Mouse (Mus musculus) erythroid progenitor cell, adult 5-6 weeks (primary cell): Measurements from ENCODE around the gene Mak. TPM values are rescaled to one million over a fixed set of nuclear protein-coding genes. Genes with fewer than 3 reads are reported as not detected.

Experiments
- ATAC-seq: replicated peaks from 2 replicates; pipeline ENCODE4 v1.8.0; 2016; ENCODE audit warnings: moderate number of reproducible peaks, mild to moderate bottlenecking, moderate TSS enrichment, inconsistent platforms; ENCODE audit not compliant: poor library complexity, low FRiP score, severe bottlenecking
- total RNA-seq, 2 experiments: library from RNA; stranded (forward) in 1 of 2; stranded (reverse) in 1 of 2; fragments of 150-400 nt in 1 of 2; fragments of 186-747, 209-891 nt in 1 of 2; gene quantifications; 2 replicates each; pipeline versions ENCODE4 v1.2.3 to v1.2.4; 2015 to 2017; ENCODE audit warnings: low replicate concordance in 2 of 2

Gene Mak
- total RNA-seq, 2 experiments from 2014 or later, result not detected

GRCm38 (mm10) chr13:41078690-41079420 lies 651 bp downstream of the Mak start:
- no peak for ATAC-seq

GRCm38 (mm10) chr13:41077921-41078320 lies 1.6 kb downstream of the Mak start:
- no peak for ATAC-seq

GRCm38 (mm10) chr13:41073819-41074218 lies 5.7 kb downstream of the Mak start:
- no peak for ATAC-seq

DNA sequence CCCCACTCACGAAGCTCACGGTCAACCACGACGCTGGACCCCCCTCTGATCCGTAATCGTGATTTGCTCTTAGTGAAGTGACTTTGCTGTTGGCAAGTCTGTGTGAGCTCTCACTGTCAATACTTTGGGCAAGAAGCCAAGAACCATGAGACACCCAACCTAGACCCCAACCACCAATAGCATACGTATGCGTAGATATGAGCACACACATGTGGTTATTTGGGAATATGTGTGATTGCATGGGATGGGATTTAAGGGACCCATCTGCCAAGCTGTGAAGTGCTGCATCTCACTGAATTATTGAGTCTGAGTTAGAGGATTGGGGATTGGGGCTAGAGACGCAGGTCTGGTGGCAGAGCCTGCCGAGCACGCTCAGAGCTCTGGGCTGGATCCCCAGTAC lies 7.9 kb downstream of the Mak start:
- ATAC-seq, result no peak

- no peak for ATAC-seq
Measured at GRCm38 (mm10) chr13:41067618-41068017, 11.9 kb downstream of the Mak start.

GRCm38 (mm10) chr13:41051965-41052364 lies 27.5 kb downstream of the Mak start:
- ATAC-seq, result no peak

GRCm38 (mm10) chr13:41047280-41047679 lies 32.2 kb downstream of the Mak start:
- no peak for ATAC-seq

DNA sequence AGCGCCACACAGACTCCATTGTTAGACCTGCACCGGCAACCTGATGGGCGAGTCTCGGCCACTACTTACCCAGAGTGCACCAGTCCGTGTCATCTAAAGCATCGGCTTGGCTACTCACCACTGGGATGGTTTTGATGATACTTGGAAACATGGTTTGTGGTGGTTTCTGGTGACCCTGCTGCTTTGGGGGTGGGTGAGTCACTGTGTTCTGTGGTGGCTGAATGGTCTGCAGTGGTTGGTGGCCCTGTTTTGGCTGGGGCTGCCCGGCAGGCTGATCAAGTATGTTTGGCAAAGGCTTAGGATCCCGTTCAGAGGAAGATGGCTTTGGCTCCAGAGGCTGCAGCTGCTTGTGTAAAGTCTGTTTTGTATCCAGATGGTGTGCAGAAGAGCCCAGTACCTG lies 33.6 kb downstream of the Mak start:
- ATAC-seq, result no peak

GRCm38 (mm10) chr13:41042511-41042910 lies 37.0 kb downstream of the Mak start:
- no peak for ATAC-seq

GRCm38 (mm10) chr13:41030098-41030497 lies 49.4 kb downstream of the Mak start:
- ATAC-seq, result peak; percentile 56; the same call in 1 of the 2 replicates

GRCm38 (mm10) chr13:41022099-41022498 lies 57.4 kb downstream of the Mak start:
- no peak for ATAC-seq

GRCm38 (mm10) chr13:41021607-41022006 lies 57.9 kb downstream of the Mak start:
- ATAC-seq, result no peak

DNA sequence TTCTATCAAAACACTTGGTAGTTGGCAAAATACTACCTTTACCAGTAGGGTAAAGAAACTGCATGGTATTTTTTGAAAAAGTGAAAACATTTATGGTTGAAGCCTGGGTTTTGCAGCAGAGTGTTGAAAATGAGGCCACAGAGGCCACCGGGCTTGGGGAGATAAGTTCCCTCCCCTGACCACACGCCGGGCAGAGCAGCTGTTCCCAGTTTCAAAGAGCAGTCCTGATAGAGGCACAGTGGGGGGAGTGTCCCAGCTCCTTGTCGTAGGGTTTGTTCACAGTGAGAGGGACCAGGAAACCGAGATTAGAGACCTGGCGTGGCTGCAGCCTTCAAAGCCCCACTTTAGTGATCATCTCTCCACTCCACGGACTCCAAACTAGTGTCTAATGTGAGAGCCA lies 59.0 kb downstream of the Mak start:
- no peak for ATAC-seq

- peak; percentile 55 for ATAC-seq
Measured at GRCm38 (mm10) chr13:41018756-41019591, 60.5 kb downstream of the Mak start.

GRCm38 (mm10) chr13:41018236-41018635 lies 61.3 kb downstream of the Mak start:
- no peak for ATAC-seq

- peak; percentile 47 for ATAC-seq
Measured at GRCm38 (mm10) chr13:41017832-41018231, 61.7 kb downstream of the Mak start.

DNA sequence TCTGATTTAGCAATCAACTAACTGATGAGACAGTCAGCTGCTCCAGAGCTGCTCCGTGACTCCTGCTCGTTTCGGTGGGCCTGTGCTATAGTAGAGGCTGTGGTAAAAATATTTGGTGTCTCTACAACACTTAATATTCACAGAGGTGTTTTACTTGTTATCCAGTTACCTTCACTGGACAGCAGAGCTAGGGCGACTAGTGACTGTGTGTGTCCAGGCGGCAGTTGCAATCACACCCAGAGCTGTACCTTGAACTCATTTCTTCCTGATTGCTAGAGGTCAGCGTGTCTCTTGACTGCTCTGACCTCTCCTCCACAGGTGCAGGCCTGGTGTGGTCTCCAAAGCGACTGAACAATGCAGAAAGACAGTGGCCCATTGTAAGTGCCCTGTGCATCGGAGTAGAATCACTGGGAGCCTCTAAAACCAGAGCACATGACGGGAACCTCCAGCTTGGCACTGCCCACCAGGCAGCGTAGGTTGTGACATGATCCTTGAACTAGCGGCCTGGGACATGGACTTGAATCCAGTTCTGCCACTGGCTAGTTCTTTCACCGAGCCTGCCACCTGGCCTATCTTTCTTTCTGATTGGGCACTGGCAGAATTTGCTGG lies 62.6 kb downstream of the Mak start:
- 0 out of 2 replicates have a peak, but pooled peaks have one; percentile 16 for ATAC-seq

GRCm38 (mm10) chr13:41015829-41016634 lies 63.5 kb downstream of the Mak start, which contains the start of gene Tmem14c:
Tmem14c (plus strand) TSS chr13:41016292.
- peak; percentile 84 for ATAC-seq

- no peak for ATAC-seq
Measured at GRCm38 (mm10) chr13:41008946-41009345, 70.6 kb downstream of the Mak start.

- ATAC-seq, result no peak
Measured at GRCm38 (mm10) chr13:41008271-41008670, 71.2 kb downstream of the Mak start.
